Mouse (Mus musculus) cerebellum, adult (tissue): ENCODE results near the gene Gprc5a.

ENCODE experiments used
- ATAC-seq: cut with Nextera tagmentation; 2 replicates; pipeline ENCODE4 v1.9.2; 2017; ENCODE audit warnings: mild to moderate bottlenecking, moderate library complexity, mixed read lengths; ENCODE audit not compliant: insufficient number of reproducible peaks, low FRiP score, low TSS enrichment

Gene Gprc5a

GRCm38 (mm10) chr6:135133086-135133485 lies 67.6 kb downstream of the Gprc5a start:
- ATAC-seq: no peak

GRCm38 (mm10) chr6:135133486-135133885 lies 68.0 kb downstream of the Gprc5a start:
- ATAC-seq: no peak
